Mouse (Mus musculus): ENCODE measurements around the gene Ube2ql1.

DNA sequence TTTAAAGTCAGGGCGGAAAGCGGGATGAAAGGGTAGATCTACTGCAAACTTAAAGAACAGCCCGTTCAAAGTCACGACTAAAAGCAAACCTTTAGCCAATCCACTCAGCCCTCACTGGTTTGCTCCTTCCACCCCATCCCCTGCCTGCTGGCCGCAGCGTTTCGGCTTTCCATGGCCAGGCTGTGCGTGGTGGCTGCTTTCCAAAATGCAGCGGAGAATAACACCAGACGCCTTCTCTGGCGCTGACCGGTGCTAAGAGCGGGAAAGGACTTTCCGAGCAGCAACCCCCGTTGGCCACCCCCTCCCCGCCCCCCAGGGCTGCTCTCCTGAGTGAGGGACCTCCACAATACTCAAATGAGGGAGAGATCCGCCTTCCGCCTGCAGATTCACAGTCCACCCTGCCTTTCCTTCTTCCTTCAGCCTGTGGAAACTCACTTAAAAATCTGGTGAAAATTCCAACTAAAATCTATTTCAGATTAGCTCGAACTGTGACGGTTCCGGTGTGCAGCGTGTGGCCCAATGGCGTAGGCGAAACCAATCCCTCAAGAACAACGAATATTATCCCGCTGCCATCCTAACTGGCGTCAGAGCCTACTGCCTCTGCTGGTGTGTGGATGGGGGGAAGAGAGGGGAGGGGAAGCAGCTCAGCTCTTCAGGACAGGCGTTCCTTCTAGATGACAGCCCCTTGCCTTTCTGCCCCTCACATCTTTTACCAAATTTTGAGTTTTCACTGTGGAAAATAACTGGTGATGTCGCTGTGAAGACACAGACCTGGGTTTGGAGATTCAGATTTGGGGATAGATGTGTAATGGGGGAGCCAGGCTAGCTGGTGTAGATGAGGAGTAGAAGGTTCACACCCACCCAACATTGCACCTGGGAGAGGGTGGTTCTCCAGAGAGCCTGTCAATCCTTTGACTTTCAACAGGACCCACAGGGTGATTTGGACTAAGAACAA is 919 bp upstream of the Ube2ql1 start:
- TF ChIP-seq CTCF (IDR thresholded peaks at IDR 0.05) (no peak), EP300 (IDR thresholded peaks at IDR 0.05) (no peak)
